Mouse (Mus musculus): Measurements from ENCODE around the gene Krt39. TPM values are rescaled to one million over a fixed set of nuclear protein-coding genes. Genes with fewer than 3 reads are reported as not detected.

Gene Krt39
- total and polyA plus RNA-seq, 3 experiments = not detected

DNA sequence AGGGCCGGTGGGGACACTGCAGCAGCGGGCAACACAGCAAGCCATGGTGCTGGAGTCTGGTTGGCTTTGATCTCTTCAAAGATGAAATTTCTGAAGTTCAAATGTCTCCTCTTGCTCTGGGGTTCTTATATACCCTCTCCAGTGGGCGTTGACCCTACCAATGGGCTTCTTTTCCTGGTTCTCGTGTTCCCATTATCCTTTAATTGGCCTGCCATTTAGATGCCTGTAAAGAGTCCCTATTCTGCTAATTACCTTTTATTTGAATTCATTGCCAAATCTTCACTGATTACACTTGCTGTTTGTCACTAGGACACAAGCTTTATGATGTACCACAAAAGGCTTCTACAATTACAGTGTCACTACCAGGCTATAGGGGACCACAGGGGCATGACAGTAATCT, 29.6 kb upstream of the Krt39 start, which contains the start of gene Krtap3-3:
Krtap3-3 (minus strand) TSS at position 101 of the 400 bp plus-strand sequence.
- no peak for DNase-seq (ENCODE audit: low read depth, low spot score)
- no peak within 1 kb of the TSS for H3K4me3 ChIP-seq (ENCODE audit: control insufficient read depth in 1 of 2, insufficient read depth in 1 of 2, low read depth in 2 of 2, low read length in 2 of 2)
- no peak within 1 kb of the TSS for H3K27ac ChIP-seq (ENCODE audit: control insufficient read depth, low read depth, low read length)
- no peak within 1 kb of the TSS for H3K9ac ChIP-seq (ENCODE audit: control insufficient read depth, low read depth, low read length, poor library complexity, severe bottlenecking)
- H3K4me1 ChIP-seq (ENCODE audit: control insufficient read depth in 1 of 2, insufficient read depth in 2 of 2, low read length in 2 of 2) = no peaks in the 10 kb centered on the region
- H3K27me3 ChIP-seq (ENCODE audit: control insufficient read depth in 1 of 2, insufficient read depth in 2 of 2, low read length in 2 of 2) = no peaks in the 10 kb centered on the region
- no peak for TF ChIP-seq MAFK (IDR thresholded peaks at IDR 0.05; ENCODE audit: borderline replicate concordance, low read depth, low read length)
- no peak for TF ChIP-seq SMC3 (IDR thresholded peaks at IDR 0.05; ENCODE audit: low read depth, low read length)
- TF ChIP-seq USF1 (IDR thresholded peaks at IDR 0.05; ENCODE audit: low read depth, low read length) = no peak
- no peak for TF ChIP-seq MEF2A (IDR thresholded peaks at IDR 0.05; ENCODE audit: extremely low read depth, insufficient replicate concordance, low read depth, low read length, poor library complexity, severe bottlenecking)
- H3K79me2 ChIP-seq (ENCODE audit: control insufficient read depth, insufficient read depth, low read length, poor library complexity) = no peaks in the 10 kb centered on the region
- no peaks in the 10 kb centered on the region for H3K9me3 ChIP-seq (replicated peaks; ENCODE audit: insufficient read depth, low read length)
- H3K36me3 ChIP-seq (ENCODE audit: control insufficient read depth in 1 of 2, insufficient read depth in 2 of 2, low read length in 2 of 2) = no peaks in the 10 kb centered on the region

DNA sequence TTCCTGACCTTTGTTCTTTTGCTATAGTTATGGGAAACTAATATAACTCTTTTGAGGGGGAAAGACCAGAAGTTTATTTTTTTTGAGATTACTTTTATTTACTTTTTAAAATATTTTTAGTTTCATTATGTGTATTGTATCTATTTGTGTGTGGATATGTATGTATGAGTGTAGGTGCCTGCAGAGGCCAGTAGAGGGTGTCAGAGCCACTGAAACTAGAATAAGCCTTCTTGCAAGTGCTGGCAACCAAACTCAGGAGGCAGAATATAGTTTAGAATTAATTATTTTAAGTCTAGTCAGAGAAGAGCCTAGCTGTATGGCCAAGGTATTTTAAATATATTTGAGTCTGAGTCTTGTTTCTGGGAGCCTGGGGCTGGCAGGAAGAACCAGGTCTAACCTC, 26.8 kb upstream of the Krt39 start:
- TF ChIP-seq RAD21 (IDR thresholded peaks at IDR 0.05; ENCODE audit: low read depth, low read length) (peak; percentile 4), USF1 (IDR thresholded peaks at IDR 0.05; ENCODE audit: low read depth, low read length) (no peak), CTCF (IDR thresholded peaks at IDR 0.05 in 2 of 3, conservative IDR thresholded peaks at IDR 0.05 in 1 of 3; ENCODE audit: control insufficient read depth in 1 of 3, insufficient read depth in 1 of 3, low read depth in 2 of 3, low read length in 3 of 3, poor library complexity in 1 of 3, severe bottlenecking in 1 of 3) (peak in 1 of 3 experiments; percentile 2; a peak in 1 of 6 replicates)
- Histone ChIP-seq H3K27me3 (ENCODE audit: control insufficient read depth in 1 of 2, insufficient read depth in 2 of 2, low read length in 2 of 2) (no peaks in the 10 kb centered on the region), H3K79me2 (ENCODE audit: control insufficient read depth, insufficient read depth, low read length, poor library complexity) (no peaks in the 10 kb centered on the region), H3K4me3 (ENCODE audit: control insufficient read depth in 1 of 2, insufficient read depth in 1 of 2, low read depth in 2 of 2, low read length in 2 of 2) (no peak overlapping the region), H3K9me3 (replicated peaks; ENCODE audit: insufficient read depth, low read length) (no peaks in the 10 kb centered on the region), H3K27ac (ENCODE audit: control insufficient read depth, low read depth, low read length) (no peak overlapping the region), H3K36me3 (ENCODE audit: control insufficient read depth in 1 of 2, insufficient read depth in 2 of 2, low read length in 2 of 2) (no peaks in the 10 kb centered on the region), H3K9ac (ENCODE audit: control insufficient read depth, low read depth, low read length, poor library complexity, severe bottlenecking) (no peak overlapping the region), H3K4me1 (ENCODE audit: control insufficient read depth in 1 of 2, insufficient read depth in 2 of 2, low read length in 2 of 2) (no peaks in the 10 kb centered on the region)
- peak; percentile 4 for DNase-seq (ENCODE audit: low read depth, low spot score)

DNA sequence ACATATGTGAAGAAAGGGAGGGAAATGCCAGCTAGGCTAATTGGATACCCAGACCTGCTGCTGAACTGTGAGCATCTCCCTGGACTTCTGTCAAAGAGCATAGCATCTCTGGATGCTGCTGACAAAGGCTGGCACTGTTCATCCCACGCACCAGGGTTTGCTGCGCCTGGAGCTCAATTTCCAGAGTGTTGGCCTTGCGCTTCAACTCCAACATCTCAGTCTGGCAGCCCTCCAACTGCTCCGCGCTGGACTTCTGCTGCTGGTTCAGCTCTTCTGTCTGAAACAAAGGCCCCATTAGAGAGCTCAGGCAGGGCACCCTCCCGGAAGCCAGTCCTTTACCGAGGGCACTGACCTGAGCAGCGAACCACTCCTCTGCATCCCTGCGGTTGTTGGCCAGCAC, 18.6 kb upstream of the Krt39 start:
- H3K79me2 ChIP-seq (ENCODE audit: control insufficient read depth, insufficient read depth, low read length, poor library complexity) = no peaks in the 10 kb centered on the region
- DNase-seq (ENCODE audit: low read depth, low spot score) = no peak
- no peaks in the 10 kb centered on the region for H3K9me3 ChIP-seq (replicated peaks; ENCODE audit: insufficient read depth, low read length)
- TF ChIP-seq TCF12 (IDR thresholded peaks at IDR 0.05; ENCODE audit: low read depth, low read length) (no peak), MXI1 (IDR thresholded peaks at IDR 0.05; ENCODE audit: low read depth, low read length) (no peak), GATA1 (IDR thresholded peaks at IDR 0.05; ENCODE audit: low read depth, low read length) (no peak)
- H3K9ac ChIP-seq (ENCODE audit: control insufficient read depth, low read depth, low read length, poor library complexity, severe bottlenecking) = no peak overlapping the region
- H3K4me1 ChIP-seq (ENCODE audit: control insufficient read depth in 1 of 2, insufficient read depth in 2 of 2, low read length in 2 of 2) = no peaks in the 10 kb centered on the region
- H3K27me3 ChIP-seq (ENCODE audit: control insufficient read depth in 1 of 2, insufficient read depth in 2 of 2, low read length in 2 of 2) = no peaks in the 10 kb centered on the region
- H3K36me3 ChIP-seq (ENCODE audit: control insufficient read depth in 1 of 2, insufficient read depth in 2 of 2, low read length in 2 of 2) = no peaks in the 10 kb centered on the region
- H3K27ac ChIP-seq (ENCODE audit: control insufficient read depth, low read depth, low read length) = no peak overlapping the region
- H3K4me3 ChIP-seq (ENCODE audit: control insufficient read depth in 1 of 2, insufficient read depth in 1 of 2, low read depth in 2 of 2, low read length in 2 of 2) = no peak overlapping the region

DNA sequence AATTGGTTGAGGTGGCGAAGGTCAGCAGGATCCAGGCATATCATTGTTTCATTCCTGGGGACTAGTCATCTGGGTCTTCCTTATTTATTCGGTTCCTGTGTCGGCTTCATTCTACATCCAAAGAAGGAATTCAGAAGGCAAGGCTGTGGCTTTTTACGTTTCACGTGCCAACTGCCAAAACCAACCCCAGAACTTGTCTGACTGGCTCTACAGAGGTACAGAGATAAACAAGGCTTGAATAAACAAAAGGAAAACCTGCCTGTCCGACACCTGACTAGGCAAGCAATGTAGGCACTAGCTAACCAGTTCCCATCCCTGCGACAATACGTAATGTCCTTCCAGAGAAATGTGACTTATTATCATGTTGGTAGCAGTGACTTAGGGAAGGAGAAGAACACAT, 7.0 kb downstream of the Krt39 start:
- DNase-seq (ENCODE audit: low read depth, low spot score) = no peak
- H3K27me3 ChIP-seq (ENCODE audit: control insufficient read depth in 1 of 2, insufficient read depth in 2 of 2, low read length in 2 of 2) = no peaks in the 10 kb centered on the region; a peak in 1 of 4 replicates
- H3K9me3 ChIP-seq (replicated peaks; ENCODE audit: insufficient read depth, low read length) = no peaks in the 10 kb centered on the region
- no peaks in the 10 kb centered on the region for H3K36me3 ChIP-seq (ENCODE audit: control insufficient read depth in 1 of 2, insufficient read depth in 2 of 2, low read length in 2 of 2)
- no peaks in the 10 kb centered on the region for H3K4me1 ChIP-seq (ENCODE audit: control insufficient read depth in 1 of 2, insufficient read depth in 2 of 2, low read length in 2 of 2)
- H3K4me3 ChIP-seq (ENCODE audit: control insufficient read depth in 1 of 2, insufficient read depth in 1 of 2, low read depth in 2 of 2, low read length in 2 of 2) = no peak overlapping the region
- H3K27ac ChIP-seq (ENCODE audit: control insufficient read depth, low read depth, low read length) = no peak overlapping the region
- no peak overlapping the region for H3K9ac ChIP-seq (ENCODE audit: control insufficient read depth, low read depth, low read length, poor library complexity, severe bottlenecking)
- no peaks in the 10 kb centered on the region for H3K79me2 ChIP-seq (ENCODE audit: control insufficient read depth, insufficient read depth, low read length, poor library complexity)
- no peak for TF ChIP-seq EP300 (IDR thresholded peaks at IDR 0.05; ENCODE audit: low read depth in 1 of 2, low read length in 2 of 2)
